Mouse (Mus musculus) thymus, postnatal 10 days (tissue): ENCODE measurements at regions not wholly inside any gene's neighbourhood (a gene's known extent, or its start where the extent isn't known, plus 50 kb on each side); places are given as distances from the start of the nearest gene placed in this dataset.

Source experiments
- DNase-seq, 2 experiments: peaks; one replicate each; pipeline ENCODE4 v3.0.0; 2021; ENCODE audit warnings: low spot score in 2 of 2

- DNase-seq: no peak
These were observed 54.7 kb downstream of the Hes1 start for GRCm38 (mm10) chr16:30118876-30119275.

- no peak for DNase-seq
These were observed 56.4 kb downstream of the Hes1 start for GRCm38 (mm10) chr16:30120330-30121265.

GRCm38 (mm10) chr16:30121596-30121995 lies 57.4 kb downstream of the Hes1 start:
- DNase-seq: no peak

GRCm38 (mm10) chr16:30122211-30123070 lies 58.3 kb downstream of the Hes1 start:
- no peak for DNase-seq

- DNase-seq: no peak
These were observed 62.8 kb downstream of the Hes1 start for GRCm38 (mm10) chr16:30127015-30127414.

GRCm38 (mm10) chr16:30128787-30129186 lies 64.6 kb downstream of the Hes1 start:
- DNase-seq: no peak

- no peak for DNase-seq
These were observed 65.3 kb downstream of the Hes1 start for GRCm38 (mm10) chr16:30129218-30130112.

- no peak for DNase-seq
These were observed 65.9 kb downstream of the Hes1 start for GRCm38 (mm10) chr16:30130113-30130471.

GRCm38 (mm10) chr16:30132086-30132485 lies 67.9 kb downstream of the Hes1 start:
- DNase-seq: no peak

- DNase-seq: no peak
These were observed 70.5 kb downstream of the Hes1 start for GRCm38 (mm10) chr16:30134642-30135165.

- no peak for DNase-seq
These were observed 72.7 kb downstream of the Hes1 start for GRCm38 (mm10) chr16:30136849-30137248.

- DNase-seq: no peak
These were observed 73.6 kb downstream of the Hes1 start for GRCm38 (mm10) chr16:30137812-30138211.

GRCm38 (mm10) chr16:30144818-30145464 lies 80.8 kb downstream of the Hes1 start:
- no peak for DNase-seq

GRCm38 (mm10) chr16:30145465-30146207 lies 81.5 kb downstream of the Hes1 start:
- peak; percentile 18 to 29 for DNase-seq

- DNase-seq: no peak
These were observed 82.0 kb downstream of the Hes1 start for GRCm38 (mm10) chr16:30146208-30146525.

GRCm38 (mm10) chr16:30147296-30147695 lies 83.1 kb downstream of the Hes1 start:
- DNase-seq: no peak

GRCm38 (mm10) chr16:30151104-30151503 lies 86.9 kb downstream of the Hes1 start:
- DNase-seq: no peak

GRCm38 (mm10) chr16:30155070-30155469 lies 90.9 kb downstream of the Hes1 start:
- no peak for DNase-seq

- no peak for DNase-seq
These were observed 91.5 kb downstream of the Hes1 start for GRCm38 (mm10) chr16:30155486-30156246.

- DNase-seq: no peak
These were observed 94.0 kb downstream of the Hes1 start for GRCm38 (mm10) chr16:30158184-30158583.
